Mouse (Mus musculus) cortical plate, adult 2 months (tissue): Measurements from ENCODE around the gene Igfbp5.

Experiments used
- CTCF ChIP-seq: fragments of 200-500 bp; IDR thresholded peaks from 2 replicates; pipeline ENCODE4 v1.5.1; 2011; ENCODE audit warnings: mild to moderate bottlenecking, control low read depth, low read length; ENCODE audit not compliant: insufficient read depth; ENCODE audit errors: extremely low read depth
- POLR2A ChIP-seq: fragments of 200-500 bp; IDR thresholded peaks from 2 replicates; pipeline ENCODE4 v1.6.1; 2011; ENCODE audit warnings: mild to moderate bottlenecking, low read length, control low read depth; ENCODE audit not compliant: insufficient read depth; ENCODE audit errors: extremely low read depth

GRCm38 (mm10) chr1:72887910-72888309 lies 13.2 kb upstream of the Igfbp5 start:
- TF ChIP-seq CTCF (no peak), POLR2A (no peak)
